Mouse (Mus musculus) induced T-regulatory cell, adult 2 months (primary cell): ENCODE measurements around the gene Trhde.

ENCODE experiments used
- DNase-seq: peaks from one replicate; pipeline ENCODE4 v3.0.0-alpha.2; 2012; ENCODE audit warnings: low read depth

Trhde gene

GRCm38 (mm10) chr10:114735678-114736077 is 66.4 kb downstream of the Trhde start:
- no peak for DNase-seq

- DNase-seq: no peak
These were observed 67.0 kb downstream of the Trhde start for GRCm38 (mm10) chr10:114735111-114735510.

- DNase-seq: no peak
These were observed 76.5 kb downstream of the Trhde start for GRCm38 (mm10) chr10:114725591-114725990.

- DNase-seq: no peak
These were observed 100.3 kb downstream of the Trhde start for GRCm38 (mm10) chr10:114701791-114702190.

GRCm38 (mm10) chr10:114671791-114672415 is 130.2 kb downstream of the Trhde start:
- no peak for DNase-seq

- no peak for DNase-seq
These were observed 209.1 kb downstream of the Trhde start for GRCm38 (mm10) chr10:114593046-114593445.

- DNase-seq: no peak
These were observed 223.2 kb downstream of the Trhde start for GRCm38 (mm10) chr10:114578926-114579325.

- DNase-seq: no peak
These were observed 234.2 kb downstream of the Trhde start for GRCm38 (mm10) chr10:114567891-114568290.

- DNase-seq: no peak
These were observed 292.9 kb downstream of the Trhde start for GRCm38 (mm10) chr10:114509186-114509585.

- DNase-seq: no peak
These were observed 313.3 kb downstream of the Trhde start for GRCm38 (mm10) chr10:114488806-114489205.

- no peak for DNase-seq
These were observed 346.5 kb downstream of the Trhde start for GRCm38 (mm10) chr10:114455591-114455990.

GRCm38 (mm10) chr10:114448116-114448515 is 354.0 kb downstream of the Trhde start:
- DNase-seq: no peak

- no peak for DNase-seq
These were observed 383.1 kb downstream of the Trhde start for GRCm38 (mm10) chr10:114418956-114419530.

GRCm38 (mm10) chr10:114415717-114416116 is 386.4 kb downstream of the Trhde start:
- no peak for DNase-seq

GRCm38 (mm10) chr10:114405260-114405659 is 396.8 kb downstream of the Trhde start:
- DNase-seq: no peak

GRCm38 (mm10) chr10:114403795-114404194 is 398.3 kb downstream of the Trhde start:
- no peak for DNase-seq

- DNase-seq: no peak
These were observed 431.3 kb downstream of the Trhde start for GRCm38 (mm10) chr10:114370804-114371203.

- DNase-seq: no peak
These were observed 438.7 kb downstream of the Trhde start for GRCm38 (mm10) chr10:114363442-114363841.

GRCm38 (mm10) chr10:114362631-114363030 is 439.5 kb downstream of the Trhde start:
- DNase-seq: no peak
